Mouse (Mus musculus) CH12.LX (cell line): ENCODE data around the gene Prkci.
A peak's percentile ranks its signal among the peaks of the same experiment; 100 is the strongest.

Source experiments
- CTCF ChIP-seq, 2 experiments: IDR thresholded peaks in 1 of 2; conservative IDR thresholded peaks in 1 of 2; 2 replicates each; pipeline ENCODE4 v1.5.1; 2011 to 2012; ENCODE audit warnings: low read depth in 2 of 2, low read length in 2 of 2, improper control_type of control experiment in 1 of 2, inconsistent platforms in 1 of 2, mild to moderate bottlenecking in 1 of 2, moderate library complexity in 1 of 2
- EP300 ChIP-seq: IDR thresholded peaks from 2 replicates; pipeline ENCODE4 v1.6.1; 2011; ENCODE audit warnings: low read length, improper control_type of control experiment
- JUND ChIP-seq: conservative IDR thresholded peaks from 2 replicates; pipeline ENCODE4 v1.6.1; 2011; ENCODE audit warnings: low read depth, low read length, improper control_type of control experiment
- MAX ChIP-seq: IDR thresholded peaks from 2 replicates; pipeline ENCODE4 v1.6.1; 2011; ENCODE audit warnings: low read length, improper control_type of control experiment
- MEF2A ChIP-seq: IDR thresholded peaks from 2 replicates; pipeline ENCODE4 v1.6.1; 2014; ENCODE audit warnings: low read depth, mild to moderate bottlenecking, inconsistent platforms, low read length, improper control_type of control experiment, borderline replicate concordance
- MYC ChIP-seq: IDR thresholded peaks from 2 replicates; pipeline ENCODE4 v1.6.1; 2011; ENCODE audit warnings: low read depth, mild to moderate bottlenecking, improper control_type of control experiment, low read length
- PAX5 ChIP-seq: IDR thresholded peaks from 2 replicates; pipeline ENCODE4 v1.6.1; 2012; ENCODE audit warnings: low read length, inconsistent platforms, mixed read lengths
- POLR2A ChIP-seq: IDR thresholded peaks from 2 replicates; pipeline ENCODE4 v1.6.1; 2011; ENCODE audit warnings: low read depth, mild to moderate bottlenecking, improper control_type of control experiment, low read length
- POLR2AphosphoS2 ChIP-seq: IDR thresholded peaks from 2 replicates; pipeline ENCODE4 v1.6.1; 2011; ENCODE audit warnings: low read depth, low read length, improper control_type of control experiment
- RAD21 ChIP-seq: IDR thresholded peaks from 2 replicates; pipeline ENCODE4 v1.6.1; 2011; ENCODE audit warnings: low read depth, mild to moderate bottlenecking, low read length, improper control_type of control experiment, moderate library complexity
- USF1 ChIP-seq: IDR thresholded peaks from 2 replicates; pipeline ENCODE4 v1.6.1; 2014; ENCODE audit warnings: low read depth, mild to moderate bottlenecking, inconsistent platforms, low read length, improper control_type of control experiment
- ZC3H11A ChIP-seq: IDR thresholded peaks from 2 replicates; pipeline ENCODE4 v1.6.1; 2012; ENCODE audit warnings: low read depth, mild to moderate bottlenecking, inconsistent platforms, low read length, improper control_type of control experiment
- ZKSCAN1 ChIP-seq: IDR thresholded peaks from 2 replicates; pipeline ENCODE4 v1.6.1; 2012; ENCODE audit warnings: low read depth, inconsistent platforms, low read length, improper control_type of control experiment, borderline replicate concordance
- ZNF384 ChIP-seq: IDR thresholded peaks from 2 replicates; pipeline ENCODE4 v1.6.1; 2012; ENCODE audit warnings: low read depth, low read length, improper control_type of control experiment, inconsistent platforms

GRCm38 (mm10) chr3:30951652-30952051, 43.9 kb upstream of the Prkci start:
- no peak for TF ChIP-seq MYC
- peak; percentile 51; the same call in 1 of the 2 replicates for TF ChIP-seq JUND
- TF ChIP-seq ZNF384: no peak; the same call in 1 of the 2 replicates
- no peak for TF ChIP-seq PAX5
- no peak for TF ChIP-seq RAD21
- TF ChIP-seq USF1: no peak
- no peak for TF ChIP-seq POLR2AphosphoS2
- TF ChIP-seq CTCF (conservative IDR thresholded peaks at IDR 0.05 in 1 of 2, IDR thresholded peaks at IDR 0.05 in 1 of 2; ENCODE audit: low read depth in 2 of 2, low read length in 2 of 2): no peak
- TF ChIP-seq MAX: no peak
- TF ChIP-seq POLR2A: no peak
- no peak for TF ChIP-seq EP300
- TF ChIP-seq ZC3H11A: no peak
- TF ChIP-seq MEF2A: no peak
- no peak for TF ChIP-seq ZKSCAN1
